Mouse (Mus musculus) B cell, adult 62 days (primary cell): Measurements from ENCODE around the gene Ccdc70. TPM values are rescaled to one million over a fixed set of nuclear protein-coding genes. Genes with fewer than 3 reads are reported as not detected.

ENCODE experiments used
- total RNA-seq: library from RNA; stranded (reverse); gene quantifications from 4 replicates; pipeline ENCODE4 v1.2.4, GENCODE M21; 2023

The Ccdc70 gene
- not detected in 4 replicates for total RNA-seq

GRCm38 (mm10) chr8:21969475-21969874, at the start of gene Ccdc70:
TSS of gene Ccdc70 (plus strand) at chr8:21969775.

GRCm38 (mm10) chr8:21932610-21933009, 37.0 kb upstream of the Ccdc70 start, which contains the start of gene Defb15:
TSS of gene Defb15 (minus strand) at chr8:21932710.

GRCm38 (mm10) chr8:21938052-21938451, 31.5 kb upstream of the Ccdc70 start, which contains the start of gene Defb35:
TSS of gene Defb35 (plus strand) at chr8:21938352.

GRCm38 (mm10) chr8:21946462-21946861, 23.1 kb upstream of the Ccdc70 start, which contains the start of gene Defb13:
TSS of gene Defb13 (plus strand) at chr8:21946762.

GRCm38 (mm10) chr8:21958414-21958813, 11.2 kb upstream of the Ccdc70 start, which contains the start of gene Fam90a1a:
TSS of gene Fam90a1a (plus strand) at chr8:21958714.

Other genes starting within 250 kb of the Ccdc70 start
- gene Defa24, start 235.3 kb upstream of the Ccdc70 start, total RNA-seq = not detected in 4 replicates
- gene Defb50, start 146.2 kb upstream of the Ccdc70 start, total RNA-seq = not detected in 4 replicates
- gene Defb2, start 129.8 kb upstream of the Ccdc70 start, total RNA-seq = not detected in 4 replicates
- not detected in 4 replicates for gene Defb10, start 110.9 kb upstream of the Ccdc70 start, total RNA-seq
- gene Defb9, start 84.4 kb upstream of the Ccdc70 start, total RNA-seq = not detected in 4 replicates
- gene Defb11, start 63.4 kb upstream of the Ccdc70 start, total RNA-seq = not detected in 4 replicates
- not detected in 4 replicates for gene Defb15, start 37.1 kb upstream of the Ccdc70 start, total RNA-seq
- gene Defb35, start 31.4 kb upstream of the Ccdc70 start, total RNA-seq = not detected in 4 replicates
- gene Defb13, start 23.0 kb upstream of the Ccdc70 start, total RNA-seq = not detected in 4 replicates
- gene Fam90a1a, start 11.1 kb upstream of the Ccdc70 start, total RNA-seq = not detected in 4 replicates
- gene Atp7b, start 90.5 kb downstream of the Ccdc70 start, total RNA-seq = 0.46 to 0.50 TPM (median 0.48 TPM) in 4 replicates
- 12.7 to 21.1 TPM (median 17.0 TPM) in 4 replicates for gene Alg11, start 90.9 kb downstream of the Ccdc70 start, total RNA-seq
- gene Nek5, start 155.3 kb downstream of the Ccdc70 start, total RNA-seq = not detected in 4 replicates
- gene Nek3, start 196.7 kb downstream of the Ccdc70 start, total RNA-seq = 4.6 to 5.9 TPM (median 5.5 TPM) in 4 replicates
- gene Ckap2, start 216.0 kb downstream of the Ccdc70 start, total RNA-seq = 1.5 to 2.0 TPM (median 1.7 TPM) in 4 replicates
- gene Vps36, start 223.0 kb downstream of the Ccdc70 start, total RNA-seq = 24.2 to 30.4 TPM (median 25.3 TPM) in 4 replicates